Mouse (Mus musculus): Measurements from ENCODE around the gene Brd9. TPM values are rescaled to one million over a fixed set of nuclear protein-coding genes. Genes with fewer than 3 reads are reported as not detected.

Brd9 gene
- 57.7 and 58.0 TPM in 2 replicates for polyA plus RNA-seq (2015; fragmentation: Nextera tagmentation; extraction: Ambion mirVana)

GRCm38 (mm10) chr13:73937321-73938176 is at the start of gene Brd9, which contains the start of gene Trip13:
TSS of gene Brd9 (plus strand) at chr13:73937811.
TSS of gene Trip13 (minus strand) at chr13:73937784.

GRCm38 (mm10) chr13:73963551-73963950 is 25.9 kb downstream of the Brd9 start, which contains the start of gene Zdhhc11:
TSS of gene Zdhhc11 (plus strand) at chr13:73963851.

GRCm38 (mm10) chr13:74008948-74009718 is 71.5 kb downstream of the Brd9 start, which contains the start of gene Tppp:
TSS of gene Tppp (plus strand) at chr13:74009407.

Small RNAs within 50 kb of the gene (microRNA-seq; reads per million reads assigned to microRNA genes)
- gene Gm25197: not detected

Other genes with a start within 250 kb of the Brd9 start
- gene Slc6a19, start 232.9 kb upstream of the Brd9 start, polyA plus RNA-seq (2015; fragmentation: Nextera tagmentation; extraction: Ambion mirVana): 0.23 and 0.68 TPM in 2 replicates
- 4.2 and 5.3 TPM in 2 replicates for gene Slc12a7, start 204.7 kb upstream of the Brd9 start, polyA plus RNA-seq (2015; fragmentation: Nextera tagmentation; extraction: Ambion mirVana)
- 11.9 and 13.5 TPM in 2 replicates for gene Nkd2, start 90.2 kb upstream of the Brd9 start, polyA plus RNA-seq (2015; fragmentation: Nextera tagmentation; extraction: Ambion mirVana)
- 6.3 and 7.0 TPM in 2 replicates for gene Trip13, start within 50 bp of the Brd9 start, polyA plus RNA-seq (2015; fragmentation: Nextera tagmentation; extraction: Ambion mirVana)
- gene Zdhhc11, start 26.0 kb downstream of the Brd9 start, polyA plus RNA-seq (2015; fragmentation: Nextera tagmentation; extraction: Ambion mirVana): not detected in 2 replicates
- 12.3 and 13.1 TPM in 2 replicates for gene Tppp, start 71.6 kb downstream of the Brd9 start, polyA plus RNA-seq (2015; fragmentation: Nextera tagmentation; extraction: Ambion mirVana)
- gene Cep72, start 124.5 kb downstream of the Brd9 start, polyA plus RNA-seq (2015; fragmentation: Nextera tagmentation; extraction: Ambion mirVana): 3.8 and 4.4 TPM in 2 replicates
- gene Slc9a3, start 183.6 kb downstream of the Brd9 start, polyA plus RNA-seq (2015; fragmentation: Nextera tagmentation; extraction: Ambion mirVana): 0.67 and 1.3 TPM in 2 replicates

Measured in neural tube, postnatal 0 days (tissue).